8 mouse cellular contexts compared by ENCODE assay signal in the genomic region with DNA sequence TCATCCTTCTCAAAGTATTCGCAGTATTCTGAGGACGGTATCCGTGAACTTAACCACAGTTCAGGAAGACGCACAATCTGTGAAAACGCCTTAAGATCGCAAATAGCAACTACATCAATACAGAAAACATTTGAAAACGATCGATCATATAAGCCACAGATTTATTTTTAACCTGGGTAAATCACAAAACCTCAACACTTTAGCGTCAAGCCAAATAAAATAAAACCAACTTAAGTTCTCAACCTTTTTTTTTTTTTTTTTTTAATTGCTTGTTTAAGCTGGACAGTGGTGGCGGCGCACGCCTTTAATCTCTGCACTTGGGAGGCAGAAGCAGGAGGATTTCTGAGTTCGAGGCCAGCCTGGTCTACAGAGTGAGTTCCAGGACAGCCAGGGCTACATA. TPM values are rescaled to one million over a fixed set of nuclear protein-coding genes. Genes with fewer than 3 reads are reported as not detected.
DNase-seq lines count a peak whose midpoint lies in the region; ATAC-seq and TF ChIP-seq lines count a peak whose summit lies in the region.

No protein-coding gene starts in this region.

- no peak overlapping the region for H3K9ac ChIP-seq in heart, embryonic 16.5 days (ENCODE audit: low read length)
- H3K9ac ChIP-seq in MEL (ENCODE audit: control insufficient read depth, low read depth, low read length, poor library complexity, severe bottlenecking): peak overlapping the region; percentile 23
- H3K9ac ChIP-seq in hindbrain, embryonic 11.5 days (ENCODE audit: low read depth, low read length): no peak overlapping the region
- H3K9ac ChIP-seq in midbrain, embryonic 12.5 days (replicated peaks): no peak overlapping the region

- no peaks in the 10 kb centered on the region for H3K27me3 ChIP-seq in heart, embryonic 16.5 days (ENCODE audit: control insufficient read depth, insufficient read depth, low read length)
- H3K27me3 ChIP-seq in MEL (ENCODE audit: control insufficient read depth in 1 of 2, insufficient read depth in 2 of 2, low read length in 2 of 2): no peaks in the 10 kb centered on the region; a peak in 1 of 4 replicates
- H3K27me3 ChIP-seq in hindbrain, embryonic 11.5 days (ENCODE audit: control insufficient read depth, insufficient read depth, low read length): no peaks in the 10 kb centered on the region
- H3K27me3 ChIP-seq in midbrain, embryonic 12.5 days: no peaks in the 10 kb centered on the region

- H3K4me3 ChIP-seq in heart, embryonic 16.5 days (ENCODE audit: low read length): peak overlapping the region; percentile 47
- peak overlapping the region; percentile 53 to 70 for H3K4me3 ChIP-seq in MEL (ENCODE audit: control insufficient read depth in 1 of 2, insufficient read depth in 1 of 2, low read depth in 2 of 2, low read length in 2 of 2)
- H3K4me3 ChIP-seq in hindbrain, embryonic 11.5 days (ENCODE audit: low read depth, low read length): peak overlapping the region; percentile 59
- peak overlapping the region; percentile 84 for H3K4me3 ChIP-seq in midbrain, embryonic 12.5 days

- H3K9me3 ChIP-seq in heart, embryonic 16.5 days (replicated peaks; ENCODE audit: control insufficient read depth, low read length): no peaks in the 10 kb centered on the region
- H3K9me3 ChIP-seq in MEL (replicated peaks; ENCODE audit: insufficient read depth, low read length): no peaks in the 10 kb centered on the region
- H3K9me3 ChIP-seq in hindbrain, embryonic 11.5 days (ENCODE audit: control insufficient read depth, low read length): no peaks in the 10 kb centered on the region
- H3K9me3 ChIP-seq in midbrain, embryonic 12.5 days: no peaks in the 10 kb centered on the region

- peaks cover 9% of the 10 kb centered on the region for H3K4me1 ChIP-seq in heart, embryonic 16.5 days (ENCODE audit: control insufficient read depth, insufficient read depth, low read length)
- H3K4me1 ChIP-seq in MEL (ENCODE audit: control insufficient read depth in 1 of 2, insufficient read depth in 2 of 2, low read length in 2 of 2): peaks cover 0 to 5% of the 10 kb centered on the region in 2 experiments; a peak in 1 of 4 replicates
- H3K4me1 ChIP-seq in hindbrain, embryonic 11.5 days (replicated peaks; ENCODE audit: control insufficient read depth, insufficient read depth, low read length): 0 out of 2 replicates have a peak, but pooled peaks cover 2% of the 10 kb centered on the region
- peaks cover 10% of the 10 kb centered on the region for H3K4me1 ChIP-seq in midbrain, embryonic 12.5 days

- H3K4me2 ChIP-seq in heart, embryonic 16.5 days (ENCODE audit: low read depth, low read length): peak overlapping the region; percentile 55
- H3K4me2 ChIP-seq in hindbrain, embryonic 11.5 days (replicated peaks; ENCODE audit: low read depth, low read length): peak overlapping the region; percentile 25; the same call in 1 of the 2 replicates
- peak overlapping the region; percentile 42 for H3K4me2 ChIP-seq in midbrain, embryonic 12.5 days (replicated peaks)

- TF ChIP-seq EP300 in MEL (IDR thresholded peaks at IDR 0.05; ENCODE audit: low read depth in 1 of 2, low read length in 2 of 2): no peak

- no peak for TF ChIP-seq RAD21 in MEL (IDR thresholded peaks at IDR 0.05; ENCODE audit: low read depth, low read length)

- intact Hi-C loops in heart, postnatal 14 days (cut with DNase I): loop anchor here (1.0 to 5.0 kb wide), 3 partner anchors 55 to 687 kb away; a partner anchor contains a TSS

- H3K36me3 ChIP-seq in heart, embryonic 16.5 days (ENCODE audit: control insufficient read depth, insufficient read depth): peaks cover 16% of the 10 kb centered on the region
- H3K36me3 ChIP-seq in MEL (ENCODE audit: control insufficient read depth in 1 of 2, insufficient read depth in 2 of 2, low read length in 2 of 2): peaks cover 0 to 6% of the 10 kb centered on the region in 2 experiments; a peak in 3 of 4 replicates
- no peaks in the 10 kb centered on the region for H3K36me3 ChIP-seq in hindbrain, embryonic 11.5 days (ENCODE audit: control insufficient read depth, insufficient read depth, low read length)
- peaks cover 25% of the 10 kb centered on the region for H3K36me3 ChIP-seq in midbrain, embryonic 12.5 days

- peaks cover 12% of the 10 kb centered on the region for H3K79me2 ChIP-seq in MEL (ENCODE audit: control insufficient read depth, insufficient read depth, low read length, poor library complexity)

- no peak for TF ChIP-seq POLR2A in MEL (IDR thresholded peaks at IDR 0.05; ENCODE audit: control insufficient read depth in 1 of 2, insufficient read depth in 1 of 2, low read depth in 1 of 2, low read length in 2 of 2, poor library complexity in 1 of 2)

- no peak for DNase-seq in heart, postnatal 14 days
- DNase-seq in MEL (ENCODE audit: low read depth, low spot score): no peak
- no peak for DNase-seq in hindbrain, embryonic 11.5 days (ENCODE audit: low spot score)
- DNase-seq in frontal cortex, postnatal 36 days (ENCODE audit: low spot score in 2 of 2): no peak
- DNase-seq in spleen, adult 18-20 months: no peak
- DNase-seq in cerebellum, adult 18-20 months: no peak

- ATAC-seq in heart, embryonic 16.5 days (replicated peaks; ENCODE audit: extremely low read depth, insufficient read depth, low FRiP score): no peak
- ATAC-seq in hindbrain, embryonic 11.5 days (ENCODE audit: low FRiP score): no peak
- ATAC-seq in midbrain, embryonic 12.5 days (ENCODE audit: low FRiP score, low read depth): no peak

- no peak for TF ChIP-seq CTCF in MEL (IDR thresholded peaks at IDR 0.05 in 2 of 3, conservative IDR thresholded peaks at IDR 0.05 in 1 of 3; ENCODE audit: control insufficient read depth in 1 of 3, insufficient read depth in 1 of 3, low read depth in 2 of 3, low read length in 3 of 3, poor library complexity in 1 of 3, severe bottlenecking in 1 of 3)

- 22% methylated on average over 13 of the region's 13 CpGs for WGBS in heart, embryonic 16.5 days
- 40% methylated on average over 13 of the region's 13 CpGs for WGBS in hindbrain, embryonic 11.5 days
- WGBS in midbrain, embryonic 12.5 days: 40% methylated on average over 13 of the region's 13 CpGs

- no peak overlapping the region for H3K27ac ChIP-seq in heart, embryonic 16.5 days (ENCODE audit: low read length)
- no peak overlapping the region; the same call in 1 of the 2 replicates for H3K27ac ChIP-seq in MEL (ENCODE audit: control insufficient read depth, low read depth, low read length)
- H3K27ac ChIP-seq in hindbrain, embryonic 11.5 days (ENCODE audit: low read depth, low read length): no peak overlapping the region
- H3K27ac ChIP-seq in midbrain, embryonic 12.5 days (replicated peaks): no peak overlapping the region

TF ChIP-seq in MEL, 35 proteins besides CTCF, POLR2A, EP300 and RAD21:
- TF ChIP-seq ZMIZ1 (IDR thresholded peaks at IDR 0.05; ENCODE audit: low read depth, low read length) (no peak), CHD2 (IDR thresholded peaks at IDR 0.05; ENCODE audit: low read length) (no peak), NRF1 (IDR thresholded peaks at IDR 0.05; ENCODE audit: insufficient read depth, low read depth, low read length, poor library complexity, severe bottlenecking) (no peak), ZNF384 (IDR thresholded peaks at IDR 0.05; ENCODE audit: low read depth, low read length) (peak; percentile 75), GABPA (IDR thresholded peaks at IDR 0.05; ENCODE audit: low read depth, low read length) (no peak), SMC3 (IDR thresholded peaks at IDR 0.05; ENCODE audit: low read depth, low read length) (no peak), SIN3A (IDR thresholded peaks at IDR 0.05; ENCODE audit: low read length) (0 out of 2 replicates have a peak, but pooled peaks have one; percentile 9), UBTF (IDR thresholded peaks at IDR 0.05; ENCODE audit: borderline replicate concordance, insufficient read depth, low read depth, low read length) (no peak), MXI1 (IDR thresholded peaks at IDR 0.05; ENCODE audit: low read depth, low read length) (peak; percentile 17; the same call in 1 of the 2 replicates)

RNA-seq across cellular contexts. Expression of a gene that starts 0.6 kb away (rescaled TPM):
- 59.5 and 62.6 TPM in 2 replicates for polyA plus RNA-seq in heart, embryonic 16.5 days (2015; fragmentation: Nextera tagmentation; extraction: Ambion mirVana)
- 10 to 100 TPM; 26.4 to 31.5 TPM for total RNA-seq in heart, postnatal 14 days (2021)
- 85.6 and 87.5 TPM in 2 replicates for total RNA-seq in MEL (2012; rRNA removed)
- 10 to 100 TPM in 1 of 2 experiments, not detected in 1; 88.8 TPM for polyA plus RNA-seq in MEL (2012; ENCODE audit: insufficient read depth in 1 of 2, insufficient read length in 2 of 2, low read depth in 1 of 2, low replicate concordance in 2 of 2, missing spikeins in 1 of 2)
- polyA plus RNA-seq in hindbrain, embryonic 11.5 days (2014; fragmentation: Nextera tagmentation; extraction: Ambion mirVana): 133 and 146 TPM in 2 replicates
- polyA plus RNA-seq in midbrain, embryonic 12.5 days (2016; fragmentation: Nextera tagmentation; extraction: Ambion mirVana): 112 and 115 TPM in 2 replicates

RNA-seq across cellular contexts. Expression of a gene that starts 5.1 kb away (rescaled TPM):
- polyA plus RNA-seq in heart, embryonic 16.5 days (2015; fragmentation: Nextera tagmentation; extraction: Ambion mirVana): 0.34 and 0.45 TPM in 2 replicates
- not detected for total RNA-seq in heart, postnatal 14 days (2021)
- not detected in 2 replicates for total RNA-seq in MEL (2012; rRNA removed)
- polyA plus RNA-seq in MEL (2012; ENCODE audit: insufficient read depth in 1 of 2, insufficient read length in 2 of 2, low read depth in 1 of 2, low replicate concordance in 2 of 2, missing spikeins in 1 of 2): not detected
- polyA plus RNA-seq in hindbrain, embryonic 11.5 days (2014; fragmentation: Nextera tagmentation; extraction: Ambion mirVana): 0.11 TPM in 1 of 2 replicates, not detected in the other
- 0.17 TPM in 1 of 2 replicates, not detected in the other for polyA plus RNA-seq in midbrain, embryonic 12.5 days (2016; fragmentation: Nextera tagmentation; extraction: Ambion mirVana)

RNA-seq across cellular contexts. Expression of a gene that starts 28.9 kb away (rescaled TPM):
- polyA plus RNA-seq in heart, embryonic 16.5 days (2015; fragmentation: Nextera tagmentation; extraction: Ambion mirVana): 1.0 and 1.3 TPM in 2 replicates
- total RNA-seq in heart, postnatal 14 days (2021): not detected
- not detected in 2 replicates for total RNA-seq in MEL (2012; rRNA removed)
- not detected for polyA plus RNA-seq in MEL (2012; ENCODE audit: insufficient read depth in 1 of 2, insufficient read length in 2 of 2, low read depth in 1 of 2, low replicate concordance in 2 of 2, missing spikeins in 1 of 2)
- 0.14 TPM in 1 of 2 replicates, not detected in the other for polyA plus RNA-seq in hindbrain, embryonic 11.5 days (2014; fragmentation: Nextera tagmentation; extraction: Ambion mirVana)
- 0.58 TPM in 1 of 2 replicates, not detected in the other for polyA plus RNA-seq in midbrain, embryonic 12.5 days (2016; fragmentation: Nextera tagmentation; extraction: Ambion mirVana)

RNA-seq across cellular contexts. Expression of a gene that starts 47.2 kb away (rescaled TPM):
- polyA plus RNA-seq in heart, embryonic 16.5 days (2015; fragmentation: Nextera tagmentation; extraction: Ambion mirVana): 0.90 and 0.91 TPM in 2 replicates
- total RNA-seq in heart, postnatal 14 days (2021): not detected
- not detected in 2 replicates for total RNA-seq in MEL (2012; rRNA removed)
- not detected for polyA plus RNA-seq in MEL (2012; ENCODE audit: insufficient read depth in 1 of 2, insufficient read length in 2 of 2, low read depth in 1 of 2, low replicate concordance in 2 of 2, missing spikeins in 1 of 2)
- polyA plus RNA-seq in hindbrain, embryonic 11.5 days (2014; fragmentation: Nextera tagmentation; extraction: Ambion mirVana): not detected in 2 replicates
- 0.43 TPM in 1 of 2 replicates, not detected in the other for polyA plus RNA-seq in midbrain, embryonic 12.5 days (2016; fragmentation: Nextera tagmentation; extraction: Ambion mirVana)
